Mouse (Mus musculus) gastrocnemius, postnatal 25 days (tissue): ENCODE data around the gene Nudt8. TPM values are rescaled to one million over a fixed set of nuclear protein-coding genes. Genes with fewer than 3 reads are reported as not detected.
"Not testable (repeated sequence)": the region's sequence is repeated elsewhere in the genome, so short reads cannot be mapped to it uniquely, and the experiment has no call there.

ENCODE experiments used
- DNase-seq: peaks from one replicate; pipeline ENCODE4 v3.0.0; 2022
- total RNA-seq, 2 experiments: library from RNA; stranded (reverse); gene quantifications; 1 replicate in 1 of 2; 2 replicates in 1 of 2; pipeline ENCODE4 v1.2.3; 2021

The Nudt8 gene
- total RNA-seq, 2 experiments from 2014 or later = 21.5 to 23.1 TPM

DNA sequence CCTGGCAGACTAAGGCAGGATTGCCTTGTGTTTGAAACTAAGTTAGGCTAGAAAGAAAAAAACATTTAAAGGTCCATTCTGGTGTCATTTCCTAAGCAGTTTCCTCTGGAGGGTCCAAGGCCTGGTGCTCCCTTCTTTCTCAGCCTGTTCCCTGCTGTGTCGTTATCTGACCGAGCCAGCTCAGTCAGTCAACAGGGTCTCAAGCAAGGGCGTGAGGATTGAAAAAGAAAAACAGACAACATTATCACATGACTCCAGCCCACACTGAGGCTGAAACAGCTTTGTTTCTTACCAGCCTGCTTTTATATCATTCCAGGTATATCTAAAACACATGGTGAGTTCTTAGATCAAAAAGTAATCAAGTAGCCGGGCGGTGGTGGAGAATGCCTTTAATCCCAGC, 15.3 kb downstream of the Nudt8 start:
- DNase-seq = no peak

DNA sequence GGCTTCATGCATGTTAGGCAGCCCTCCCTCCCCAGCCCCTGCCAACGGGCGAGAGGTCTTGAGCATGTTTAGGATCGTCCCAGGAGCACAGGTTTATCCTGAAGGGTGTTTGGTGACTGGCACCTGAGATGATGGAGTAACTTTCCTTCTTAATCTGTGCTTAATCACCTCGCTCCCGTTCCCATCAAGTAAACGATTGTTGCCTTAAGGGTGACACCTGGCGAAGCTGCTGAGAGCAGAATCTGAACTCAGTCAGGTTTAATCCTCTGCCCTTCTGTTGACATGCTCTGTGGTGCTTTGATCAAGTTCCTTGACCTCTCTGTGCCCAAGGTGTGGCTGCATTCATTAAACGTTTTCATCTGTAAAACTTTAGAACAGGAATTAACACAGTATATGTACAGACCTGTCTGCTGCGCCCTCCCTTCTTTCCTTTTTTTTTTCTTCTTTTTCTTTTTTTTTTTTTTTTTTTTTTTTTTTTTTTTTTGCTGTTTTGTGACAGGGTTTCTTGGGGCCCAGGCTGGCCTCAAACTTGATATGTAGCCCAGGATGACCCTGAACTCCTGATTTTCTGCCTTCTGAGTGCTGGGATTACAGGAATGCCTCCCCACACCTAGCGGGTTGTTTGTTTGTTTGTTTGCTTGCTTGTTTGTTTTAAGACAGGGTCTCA, 17.7 kb downstream of the Nudt8 start:
- DNase-seq = no peak

DNA sequence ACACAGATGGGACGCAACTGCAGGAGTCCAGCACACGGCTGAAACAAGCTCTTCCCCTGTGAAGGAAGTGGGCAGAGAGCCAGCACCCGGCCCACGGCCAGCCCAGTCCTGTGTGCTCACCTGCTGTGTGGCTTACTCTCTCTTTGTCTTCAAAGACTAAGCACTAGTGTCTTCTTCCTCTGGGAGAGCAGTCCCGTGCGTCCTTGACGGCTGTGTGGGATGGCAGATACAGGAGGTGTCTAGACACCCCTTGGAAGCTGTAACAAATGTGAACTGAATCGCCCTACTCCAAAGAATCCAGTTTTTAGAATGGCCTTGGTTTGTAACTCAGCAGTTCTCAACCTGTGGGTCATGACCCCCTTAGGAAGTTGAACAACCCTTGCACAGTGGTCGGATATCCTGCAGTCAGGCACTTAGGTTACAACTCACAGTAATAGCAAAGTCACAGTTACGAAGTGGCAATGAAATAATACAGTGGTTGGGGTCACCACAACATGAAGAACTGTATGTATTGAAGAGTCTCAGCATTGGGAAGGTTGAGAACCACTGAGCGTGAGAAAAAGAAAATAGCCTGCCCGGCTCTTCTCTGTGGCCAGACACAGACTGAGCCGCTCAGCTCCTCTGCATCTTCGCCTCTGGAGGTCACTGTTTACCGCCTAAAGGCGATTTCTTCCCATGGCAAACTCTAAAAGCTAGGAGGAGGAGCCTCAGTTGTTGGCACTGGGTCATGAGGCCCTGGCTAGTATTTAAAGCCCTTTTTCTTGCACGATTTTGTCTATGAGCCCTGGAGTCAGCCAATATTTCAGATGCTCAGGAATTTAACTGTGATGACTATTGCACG, 18.6 kb downstream of the Nudt8 start:
- peak; percentile 77 for DNase-seq

DNA sequence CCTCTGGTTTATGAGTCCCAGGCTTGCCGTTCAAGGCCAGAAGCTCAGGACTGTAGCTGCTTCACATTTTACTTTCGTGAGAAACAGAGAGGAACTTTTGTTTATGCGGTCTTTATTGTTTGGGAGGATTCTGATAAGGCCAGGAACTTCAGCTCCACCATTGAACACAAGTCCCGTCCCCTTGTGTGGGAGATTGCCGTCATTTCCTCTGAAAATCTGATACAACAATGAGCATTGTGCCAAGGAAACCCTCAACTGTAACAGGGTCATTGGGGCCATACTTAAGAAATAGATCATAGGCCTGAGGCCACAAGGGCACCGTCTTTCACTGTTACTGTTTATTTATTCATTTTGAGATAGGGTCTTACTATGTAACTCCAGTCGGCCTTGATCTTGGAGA, 22.8 kb downstream of the Nudt8 start:
- DNase-seq = no peak

DNA sequence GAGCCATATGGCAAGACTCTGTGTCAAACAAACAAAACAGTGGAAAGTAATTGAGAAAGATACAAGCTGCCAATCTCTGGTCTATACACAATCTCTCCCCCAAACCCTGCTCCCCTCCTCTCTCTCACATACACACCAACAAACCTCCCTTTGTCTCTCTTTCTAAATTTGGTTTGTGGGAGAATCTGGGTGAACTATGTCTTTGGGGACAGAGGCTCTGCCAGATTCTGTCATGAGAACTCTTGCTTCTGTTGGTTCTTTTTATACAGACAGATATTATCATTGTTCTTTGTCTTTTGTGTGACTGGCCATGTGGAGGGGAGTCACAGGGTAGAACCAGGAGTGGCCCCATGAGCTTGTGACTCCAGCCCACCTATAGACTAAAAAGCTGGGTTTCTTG, 27.2 kb downstream of the Nudt8 start:
- DNase-seq = no peak

DNA sequence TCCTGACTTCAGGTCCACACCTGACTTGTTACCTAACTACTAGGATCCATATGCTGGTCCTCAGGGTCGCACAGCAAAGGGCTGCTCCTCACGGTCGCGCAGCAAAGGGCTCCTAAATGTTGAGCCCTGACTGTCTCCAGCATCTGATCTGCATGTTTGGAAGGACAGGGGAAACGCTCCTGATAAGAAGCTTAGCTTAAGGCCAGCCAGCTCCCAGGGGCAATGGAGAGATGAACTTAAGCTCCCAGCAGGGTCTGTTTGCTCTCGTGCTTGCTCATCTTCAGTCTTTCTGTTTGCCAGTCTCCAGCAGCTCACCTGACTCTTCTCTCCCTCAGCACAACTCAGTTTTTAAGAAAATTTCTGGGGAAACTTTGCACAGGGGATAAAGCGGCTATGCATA, 32.3 kb downstream of the Nudt8 start:
- DNase-seq = no peak

- no peak for DNase-seq
Observed at GRCm38 (mm10) chr19:4033298-4033697, 32.9 kb downstream of the Nudt8 start.

GRCm38 (mm10) chr19:4033742-4034141, 33.4 kb downstream of the Nudt8 start:
- no peak for DNase-seq

GRCm38 (mm10) chr19:4036327-4037045, 36.1 kb downstream of the Nudt8 start:
- DNase-seq = no peak

DNA sequence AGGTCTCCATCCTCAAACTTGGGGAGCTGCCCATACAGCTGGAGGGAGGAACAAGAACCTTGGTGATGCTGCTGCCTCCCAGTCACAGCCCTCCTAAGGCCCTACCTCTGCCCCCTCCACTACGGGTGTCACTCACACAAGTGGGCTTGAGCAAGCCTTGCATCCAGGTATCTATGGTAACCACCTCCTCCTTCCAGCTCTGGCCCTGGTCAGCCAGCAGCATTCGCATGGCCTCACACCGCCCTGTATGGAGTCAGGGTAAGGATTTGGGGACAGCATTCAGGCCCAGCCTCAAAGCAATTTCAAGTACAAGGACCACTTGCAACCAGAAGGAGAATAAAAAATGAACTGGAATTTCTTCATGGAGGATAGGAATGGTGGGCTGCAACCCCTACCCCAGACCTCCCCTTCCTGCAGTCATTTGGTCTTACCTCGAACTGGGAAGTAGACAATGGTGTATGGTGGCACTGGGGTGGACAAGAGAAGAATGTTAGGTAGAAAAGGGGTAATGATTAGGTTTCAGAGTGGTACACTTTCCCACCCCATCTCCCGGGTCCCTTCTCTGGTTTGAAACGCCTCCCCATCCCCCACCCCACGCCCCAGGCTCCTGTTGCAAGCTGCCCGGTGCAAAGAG, 36.9 kb downstream of the Nudt8 start:
- not testable (repeated sequence) for DNase-seq

DNA sequence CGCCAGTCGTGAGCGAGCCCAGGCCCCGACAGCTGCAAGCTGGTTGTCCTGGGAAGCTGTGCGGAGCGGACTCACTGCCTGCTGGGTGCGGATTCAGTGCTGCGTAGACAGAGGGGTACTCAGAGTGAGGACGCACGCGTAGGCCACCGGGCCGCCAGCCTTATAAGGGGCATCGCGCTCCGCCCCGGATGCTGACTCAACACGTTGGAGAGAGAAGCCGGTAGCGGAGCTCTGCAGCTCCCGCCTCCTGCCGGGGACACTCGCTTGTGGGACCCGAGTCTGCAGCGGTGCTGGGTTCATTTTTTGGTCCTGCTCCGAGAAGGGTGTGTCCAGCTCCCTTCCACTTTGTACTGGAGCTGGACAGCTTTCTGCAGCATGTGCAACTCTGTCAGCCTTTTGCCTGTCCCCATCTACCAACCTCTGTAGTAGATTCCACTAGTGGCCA, 37.4 kb downstream of the Nudt8 start, which contains the start of gene Gstp1:
Gene Gstp1 (minus strand): TSS at position 198 of the 445 bp plus-strand sequence.
- peak; percentile 88 for DNase-seq

GRCm38 (mm10) chr19:4040941-4041340, 40.6 kb downstream of the Nudt8 start:
- not testable (repeated sequence) for DNase-seq

GRCm38 (mm10) chr19:4041500-4041899, 41.1 kb downstream of the Nudt8 start:
- DNase-seq = not testable (repeated sequence)

- DNase-seq = peak; percentile 72
Observed at GRCm38 (mm10) chr19:4042124-4042523, 41.7 kb downstream of the Nudt8 start.

GRCm38 (mm10) chr19:4044109-4044508, 43.7 kb downstream of the Nudt8 start:
- DNase-seq = not testable (repeated sequence)

DNA sequence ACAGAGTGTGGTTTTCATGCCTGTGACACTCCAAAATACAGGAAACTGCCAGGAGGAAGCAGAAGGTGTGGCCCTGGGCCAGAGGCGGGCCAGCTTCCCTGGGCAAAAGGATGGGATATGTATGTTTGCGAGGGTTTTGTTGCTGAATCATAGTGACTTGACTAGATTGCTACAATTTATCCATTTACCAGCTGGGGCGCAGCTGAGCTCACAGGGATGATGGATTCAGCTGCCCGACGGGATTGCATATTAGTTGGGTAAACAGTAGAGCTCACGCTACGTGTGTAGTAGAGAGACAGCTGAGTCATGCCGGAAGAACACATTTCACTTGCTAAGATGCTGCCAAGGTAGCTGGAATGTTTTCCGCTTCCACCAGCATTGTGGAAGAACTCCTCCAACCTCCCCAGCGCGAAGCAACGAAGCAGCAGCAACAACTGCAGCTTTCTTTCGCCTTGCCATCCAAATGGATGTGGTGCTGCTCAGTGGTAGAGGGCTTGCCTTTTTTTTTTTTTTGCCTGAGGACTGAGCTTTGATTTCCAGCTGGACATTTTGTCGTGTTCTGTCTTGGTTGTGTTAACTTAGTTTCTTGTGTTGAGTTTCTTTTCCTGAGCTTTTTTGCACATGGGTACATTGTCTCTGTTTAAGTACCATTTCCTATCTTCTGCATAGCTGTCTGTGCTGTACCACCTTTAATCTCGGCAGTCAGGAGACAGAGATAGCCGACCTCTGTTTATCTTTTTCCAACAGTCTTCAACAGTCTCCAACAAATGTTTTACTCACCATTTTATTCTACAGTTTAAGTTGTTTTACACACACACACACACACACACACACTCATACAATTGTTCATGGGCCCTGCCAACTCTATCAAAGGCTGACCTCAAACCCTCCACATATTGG, 45.8 kb downstream of the Nudt8 start, which contains the start of gene Gstp2:
Gene Gstp2 (minus strand): TSS at position 58 of the 900 bp plus-strand sequence.
- peak; percentile 74 for DNase-seq

DNA sequence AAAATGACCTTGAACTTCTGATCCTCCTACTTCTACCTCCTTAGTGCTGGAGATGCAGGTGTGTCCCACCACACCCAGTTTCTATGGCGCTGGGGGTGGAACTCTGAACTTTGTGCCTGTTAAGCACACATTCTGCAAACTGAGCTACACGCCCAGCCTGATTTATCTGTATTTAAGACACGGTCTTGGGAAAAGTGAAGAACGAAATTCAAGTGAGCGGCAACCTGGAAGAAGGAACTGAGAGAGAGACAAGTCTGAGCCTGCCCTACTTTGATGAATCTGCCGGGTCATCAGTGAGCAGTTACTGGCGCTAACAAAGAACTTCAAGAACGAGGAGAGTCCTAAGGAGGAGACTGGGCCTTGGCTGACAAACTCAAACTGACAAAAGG, 46.5 kb downstream of the Nudt8 start:
- no peak for DNase-seq

- DNase-seq = peak; percentile 27
Observed at GRCm38 (mm10) chr19:4047859-4048258, 47.5 kb downstream of the Nudt8 start.

- not testable (repeated sequence) for DNase-seq
Observed at GRCm38 (mm10) chr19:4049069-4049468, 48.7 kb downstream of the Nudt8 start.

GRCm38 (mm10) chr19:4051016-4051415, 50.6 kb downstream of the Nudt8 start:
- DNase-seq = no peak
